Mouse (Mus musculus): ENCODE data around the gene Mdga1. TPM values are rescaled to one million over a fixed set of nuclear protein-coding genes. Genes with fewer than 3 reads are reported as not detected.

Gene Mdga1
- polyA plus RNA-seq, 1 experiment, result 2.5 TPM

- Histone ChIP-seq H3K4me2 (ENCODE audit: low read depth) (no peak overlapping the region), H3K4me3 (no peak overlapping the region), H3K27me3 (ENCODE audit: control insufficient read depth, insufficient read depth, insufficient read length) (peaks cover 25% of the 10 kb centered on the region), H3K79me2 (ENCODE audit: control insufficient read depth, insufficient read depth) (no peaks in the 10 kb centered on the region), H3K36me3 (ENCODE audit: control insufficient read depth, insufficient read depth) (no peaks in the 10 kb centered on the region), H3ac (ENCODE audit: control insufficient read depth, insufficient read length) (no peak overlapping the region)
- no peak for TF ChIP-seq SRF (IDR thresholded peaks at IDR 0.05; ENCODE audit: control insufficient read depth, insufficient read length, low read depth)
Measured at GRCm38 (mm10) chr17:29918791-29919551, 50.9 kb downstream of the Mdga1 start.

- H3K4me3 ChIP-seq, result no peak overlapping the region
- H3K36me3 ChIP-seq (ENCODE audit: control insufficient read depth, insufficient read depth), result no peaks in the 10 kb centered on the region
- no peak overlapping the region for H3K4me2 ChIP-seq (ENCODE audit: low read depth)
- peaks cover 25% of the 10 kb centered on the region for H3K27me3 ChIP-seq (ENCODE audit: control insufficient read depth, insufficient read depth, insufficient read length)
- H3ac ChIP-seq (ENCODE audit: control insufficient read depth, insufficient read length), result no peak overlapping the region
- no peaks in the 10 kb centered on the region for H3K79me2 ChIP-seq (ENCODE audit: control insufficient read depth, insufficient read depth)
- TF ChIP-seq MYOD1 (IDR thresholded peaks at IDR 0.05; ENCODE audit: control insufficient read depth in 1 of 3, insufficient read length in 2 of 3, low read depth in 2 of 3) (peak in 1 of 3 experiments; percentile 28), TCF3 (IDR thresholded peaks at IDR 0.05; ENCODE audit: insufficient read length, low read depth) (no peak)
Measured at GRCm38 (mm10) chr17:29916968-29917367, 52.9 kb downstream of the Mdga1 start.

GRCm38 (mm10) chr17:29915820-29916219 is 54.1 kb downstream of the Mdga1 start:
- TF ChIP-seq SRF (IDR thresholded peaks at IDR 0.05; ENCODE audit: control insufficient read depth, insufficient read length, low read depth), result no peak
- H3K27me3 ChIP-seq (ENCODE audit: control insufficient read depth, insufficient read depth, insufficient read length), result peaks cover 19% of the 10 kb centered on the region
- H3K4me3 ChIP-seq, result no peak overlapping the region
- no peak overlapping the region for H3K4me2 ChIP-seq (ENCODE audit: low read depth)
- no peaks in the 10 kb centered on the region for H3K36me3 ChIP-seq (ENCODE audit: control insufficient read depth, insufficient read depth)
- H3ac ChIP-seq (ENCODE audit: control insufficient read depth, insufficient read length), result no peak overlapping the region
- no peaks in the 10 kb centered on the region for H3K79me2 ChIP-seq (ENCODE audit: control insufficient read depth, insufficient read depth)

GRCm38 (mm10) chr17:29913301-29913965 is 56.5 kb downstream of the Mdga1 start:
- Histone ChIP-seq H3K4me2 (ENCODE audit: low read depth) (no peak overlapping the region), H3K36me3 (ENCODE audit: control insufficient read depth, insufficient read depth) (no peaks in the 10 kb centered on the region), H3K79me2 (ENCODE audit: control insufficient read depth, insufficient read depth) (no peaks in the 10 kb centered on the region)

DNA sequence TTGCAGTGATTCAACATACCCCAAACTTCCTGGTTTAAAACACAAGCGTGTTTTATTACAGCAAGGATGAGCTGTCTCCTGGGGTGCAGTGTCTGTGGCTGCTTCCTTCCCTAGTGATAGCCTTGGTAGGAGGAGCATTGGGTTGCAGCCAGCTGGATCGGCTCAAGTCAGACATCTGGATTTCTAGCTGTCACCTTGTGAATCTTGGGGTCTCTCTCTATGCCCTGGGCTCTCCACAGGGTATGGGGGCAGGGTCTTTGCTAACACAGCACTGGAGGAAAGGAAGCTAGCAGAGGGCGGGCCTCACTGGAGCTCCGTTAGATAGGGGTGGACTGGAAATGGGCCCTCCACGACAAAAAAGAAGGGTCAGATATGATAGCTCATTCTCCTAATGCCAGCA is 57.2 kb downstream of the Mdga1 start:
- H3K36me3 ChIP-seq (ENCODE audit: control insufficient read depth, insufficient read depth), result no peaks in the 10 kb centered on the region
- no peak overlapping the region for H3K4me2 ChIP-seq (ENCODE audit: low read depth)
- no peak overlapping the region for H3ac ChIP-seq (ENCODE audit: control insufficient read depth, insufficient read length)
- H3K79me2 ChIP-seq (ENCODE audit: control insufficient read depth, insufficient read depth), result no peaks in the 10 kb centered on the region
- H3K4me3 ChIP-seq, result no peak overlapping the region
- peaks cover 3% of the 10 kb centered on the region for H3K27me3 ChIP-seq (ENCODE audit: control insufficient read depth, insufficient read depth, insufficient read length)
- no peak for TF ChIP-seq TCF3 (IDR thresholded peaks at IDR 0.05; ENCODE audit: insufficient read length, low read depth)
- no peak for TF ChIP-seq MYOG (IDR thresholded peaks at IDR 0.05; ENCODE audit: control insufficient read depth in 1 of 3, insufficient read depth in 1 of 3, insufficient read length in 2 of 3, low read depth in 2 of 3)
- no peak for TF ChIP-seq USF1 (IDR thresholded peaks at IDR 0.05; ENCODE audit: low read depth)
- no peak for TF ChIP-seq CEBPB (IDR thresholded peaks at IDR 0.05; ENCODE audit: insufficient read depth, poor library complexity, severe bottlenecking)
- TF ChIP-seq TCF12 (IDR thresholded peaks at IDR 0.05; ENCODE audit: insufficient read depth, poor library complexity, severe bottlenecking), result no peak

More at GRCm38 (mm10) chr17:29913301-29913965, 56.5 kb downstream of the Mdga1 start:
- TF ChIP-seq POLR2AphosphoS2 (IDR thresholded peaks at IDR 0.05; ENCODE audit: insufficient read length, low read depth) (no peak), MYOG (IDR thresholded peaks at IDR 0.05; ENCODE audit: control insufficient read depth in 1 of 3, insufficient read depth in 1 of 3, insufficient read length in 2 of 3, low read depth in 2 of 3) (no peak), CEBPB (IDR thresholded peaks at IDR 0.05; ENCODE audit: insufficient read depth, poor library complexity, severe bottlenecking) (no peak), E2F4 (IDR thresholded peaks at IDR 0.05; ENCODE audit: insufficient read depth) (no peak), TCF12 (IDR thresholded peaks at IDR 0.05; ENCODE audit: insufficient read depth, poor library complexity, severe bottlenecking) (no peak), REST (IDR thresholded peaks at IDR 0.05; ENCODE audit: insufficient read depth, insufficient read length) (no peak), USF1 (IDR thresholded peaks at IDR 0.05; ENCODE audit: low read depth) (no peak), MAX (IDR thresholded peaks at IDR 0.05; ENCODE audit: low read depth) (no peak), POLR2A (IDR thresholded peaks at IDR 0.05; ENCODE audit: insufficient read length, low read depth) (no peak), SRF (IDR thresholded peaks at IDR 0.05; ENCODE audit: control insufficient read depth, insufficient read length, low read depth) (no peak), TCF3 (IDR thresholded peaks at IDR 0.05; ENCODE audit: insufficient read length, low read depth) (no peak), MYOD1 (IDR thresholded peaks at IDR 0.05; ENCODE audit: control insufficient read depth in 1 of 3, insufficient read length in 2 of 3, low read depth in 2 of 3) (no peak)
- Histone ChIP-seq H3K27me3 (ENCODE audit: control insufficient read depth, insufficient read depth, insufficient read length) (peaks cover 3% of the 10 kb centered on the region), H3K4me3 (no peak overlapping the region), H3ac (ENCODE audit: control insufficient read depth, insufficient read length) (no peak overlapping the region)
